ENCODE assay signal across 8 mouse cellular contexts in the genomic region with DNA sequence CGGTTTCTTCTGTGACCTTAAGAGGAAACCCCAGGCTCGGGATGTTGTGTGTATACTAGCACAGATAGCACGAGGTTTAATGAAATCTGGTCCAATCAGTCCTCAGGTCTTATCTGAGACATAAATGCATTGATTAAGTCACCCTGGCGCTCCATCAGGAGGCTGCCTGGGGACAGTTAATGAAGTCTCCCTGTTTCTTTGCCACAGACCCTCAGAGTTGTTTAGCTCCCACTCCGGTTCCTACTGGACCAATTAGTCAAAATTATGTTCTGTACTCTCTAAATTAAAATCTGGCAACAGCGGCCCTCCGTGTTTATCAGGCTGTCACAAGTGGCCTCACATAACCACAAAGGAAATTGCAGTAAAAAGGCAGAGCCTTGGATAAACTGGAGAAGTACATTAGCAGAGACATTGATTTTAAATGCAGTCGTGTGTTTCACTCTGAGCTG.
DNase-seq lines count a peak whose midpoint lies in the region; ATAC-seq and TF ChIP-seq lines count a peak whose summit lies in the region.
"Had no signal": no experiment of that assay in that cellular context is flagged by ENCODE, and none has a peak within 500 bp of the region (broad histone marks: within the 10 kb centered on the region; RNA-seq: fewer than 3 reads in every experiment).

No protein-coding gene starts in this region.

- H3K9me3 ChIP-seq in liver, embryonic 11.5 days (ENCODE audit: control insufficient read depth, low read length): no peaks in the 10 kb centered on the region

- H3K9ac ChIP-seq in liver, embryonic 11.5 days (ENCODE audit: low read depth, low read length): no peak overlapping the region

- no peaks in the 10 kb centered on the region for H3K27me3 ChIP-seq in testis, adult 2 months (ENCODE audit: control insufficient read depth, insufficient read depth, low read length)
- H3K27me3 ChIP-seq in liver, embryonic 11.5 days (replicated peaks; ENCODE audit: control insufficient read depth, insufficient read depth, low read length): no peaks in the 10 kb centered on the region; the same call in 1 of the 2 replicates

- H3K4me3 ChIP-seq in testis, adult 2 months (ENCODE audit: control insufficient read depth, low read depth, low read length): peak overlapping the region; percentile 48
- no peak overlapping the region for H3K4me3 ChIP-seq in liver, embryonic 11.5 days (ENCODE audit: low read depth, low read length)
- H3K4me3 ChIP-seq in lung, adult 2 months (replicated peaks; ENCODE audit: extremely low read depth, low read depth, low read length): no peak overlapping the region

- no peak overlapping the region; the same call in 1 of the 2 replicates for H3K27ac ChIP-seq in testis, adult 2 months (ENCODE audit: control insufficient read depth, insufficient read depth, low read depth, low read length)
- peak overlapping the region; percentile 52 for H3K27ac ChIP-seq in liver, embryonic 11.5 days (ENCODE audit: low read depth, low read length)

- H3K36me3 ChIP-seq in testis, adult 2 months (ENCODE audit: control insufficient read depth, insufficient read depth, low read length): no peaks in the 10 kb centered on the region
- H3K36me3 ChIP-seq in liver, embryonic 11.5 days (ENCODE audit: control insufficient read depth, insufficient read depth, low read length): no peaks in the 10 kb centered on the region

- H3K4me2 ChIP-seq in liver, embryonic 11.5 days: no peak overlapping the region

- no peak for TF ChIP-seq POLR2A in testis, adult 2 months (IDR thresholded peaks at IDR 0.05; ENCODE audit: control insufficient read depth, low read depth, low read length)
- TF ChIP-seq POLR2A in lung, adult 2 months (IDR thresholded peaks at IDR 0.05; ENCODE audit: borderline replicate concordance, extremely low read depth, low read depth, low read length): no peak

- H3K4me1 ChIP-seq in testis, adult 2 months (ENCODE audit: control insufficient read depth, insufficient read depth, low read length): peaks cover 5% of the 10 kb centered on the region
- 0 out of 2 replicates have a peak, but pooled peaks cover 4% of the 10 kb centered on the region for H3K4me1 ChIP-seq in liver, embryonic 11.5 days (replicated peaks; ENCODE audit: control insufficient read depth, insufficient read depth, low read length)
- peaks cover 12% of the 10 kb centered on the region for H3K4me1 ChIP-seq in lung, adult 2 months (ENCODE audit: control insufficient read depth, insufficient read depth, low read length)

- DNase-seq in testis, postnatal 14 days (ENCODE audit: low spot score): no peak
- DNase-seq in liver, embryonic 11.5 days (ENCODE audit: low spot score): no peak
- no peak for DNase-seq in left cerebral cortex, adult 11 months (ENCODE audit: low spot score)
- no peak for DNase-seq in adipocyte (ENCODE audit: low spot score)
- DNase-seq in lung, adult 2 months: no peak
- DNase-seq: thymus, postnatal 25 days had no signal

- TF ChIP-seq CTCF in testis, adult 2 months (IDR thresholded peaks at IDR 0.05; ENCODE audit: control insufficient read depth, insufficient read depth, insufficient replicate concordance, low read depth, low read length): no peak
- no peak for TF ChIP-seq CTCF in lung, adult 2 months (IDR thresholded peaks at IDR 0.05; ENCODE audit: insufficient read depth, low read length)

- peak; percentile 20 to 42; a peak in 3 of 4 replicates for ATAC-seq in hematopoietic stem cell, adult 5-6 weeks (replicated peaks in 1 of 2; ENCODE audit: insufficient read depth in 1 of 2, low FRiP score in 2 of 2, low TSS enrichment in 1 of 2, low read depth in 1 of 2, poor library complexity in 2 of 2, severe bottlenecking in 2 of 2)
- ATAC-seq in liver, embryonic 11.5 days (replicated peaks; ENCODE audit: low FRiP score): no peak

- 15% methylated on average over 8 of the region's 8 CpGs for WGBS in liver, embryonic 11.5 days
- 26% methylated on average over 8 of the region's 8 CpGs for WGBS in lung, adult 2 months
